Mouse (Mus musculus): ENCODE results near the gene Dnaja4.
"Not testable (repeated sequence)": the region's sequence is repeated elsewhere in the genome, so short reads cannot be mapped to it uniquely, and the experiment has no call there.

The Dnaja4 gene

GRCm38 (mm10) chr9:54698318-54699086 is at the start of gene Dnaja4:
Gene Dnaja4 (plus strand): TSS chr9:54698873.
- no peak for DNase-seq

- no peak for DNase-seq
These were observed 49.3 kb upstream of the Dnaja4 start for GRCm38 (mm10) chr9:54649360-54649759.

- DNase-seq = no peak
These were observed 45.9 kb upstream of the Dnaja4 start for GRCm38 (mm10) chr9:54652778-54653177.

GRCm38 (mm10) chr9:54655846-54656245 is 42.8 kb upstream of the Dnaja4 start:
- DNase-seq = no peak

- no peak for DNase-seq
These were observed 42.3 kb upstream of the Dnaja4 start for GRCm38 (mm10) chr9:54656402-54656801.

- no peak for DNase-seq
These were observed 39.9 kb upstream of the Dnaja4 start for GRCm38 (mm10) chr9:54658773-54659172.

- peak; percentile 25 for DNase-seq
These were observed 36.9 kb upstream of the Dnaja4 start, which contains the start of gene Acsbg1 for GRCm38 (mm10) chr9:54661605-54662377. Gene Acsbg1 (minus strand): TSS chr9:54661870.

GRCm38 (mm10) chr9:54664358-54664757 is 34.3 kb upstream of the Dnaja4 start:
- DNase-seq = peak; percentile 29

- DNase-seq = no peak
These were observed 32.6 kb upstream of the Dnaja4 start for GRCm38 (mm10) chr9:54666116-54666515.

GRCm38 (mm10) chr9:54668455-54668854 is 30.2 kb upstream of the Dnaja4 start:
- DNase-seq = peak; percentile 17

- no peak for DNase-seq
These were observed 26.7 kb upstream of the Dnaja4 start for GRCm38 (mm10) chr9:54671962-54672361.

GRCm38 (mm10) chr9:54673887-54674286 is 24.8 kb upstream of the Dnaja4 start:
- no peak for DNase-seq

- DNase-seq = peak; percentile 79
These were observed 22.1 kb upstream of the Dnaja4 start for GRCm38 (mm10) chr9:54676531-54676986.

GRCm38 (mm10) chr9:54682846-54683245 is 15.8 kb upstream of the Dnaja4 start:
- DNase-seq = no peak

- DNase-seq = no peak
These were observed 14.7 kb upstream of the Dnaja4 start for GRCm38 (mm10) chr9:54683814-54684605.

- no peak for DNase-seq
These were observed 11.1 kb upstream of the Dnaja4 start for GRCm38 (mm10) chr9:54687246-54688236.

GRCm38 (mm10) chr9:54689446-54689845 is 9.2 kb upstream of the Dnaja4 start:
- DNase-seq = no peak

GRCm38 (mm10) chr9:54690697-54691096 is 8.0 kb upstream of the Dnaja4 start:
- not testable (repeated sequence) for DNase-seq

GRCm38 (mm10) chr9:54691241-54691805 is 7.3 kb upstream of the Dnaja4 start:
- peak; percentile 27 for DNase-seq

GRCm38 (mm10) chr9:54699087-54699344 is 343 bp downstream of the Dnaja4 start:
- no peak for DNase-seq

- peak; percentile 82 for DNase-seq
These were observed 886 bp downstream of the Dnaja4 start for GRCm38 (mm10) chr9:54699345-54700173.
